Mouse (Mus musculus) C2C12 (cell line): Measurements from ENCODE around the gene Cmtm4.

ENCODE experiments used
- CEBPB ChIP-seq: IDR thresholded peaks from one replicate; pipeline ENCODE4 v1.6.1; 2011; ENCODE audit warnings: low read depth, mild to moderate bottlenecking, control low read depth, moderate library complexity
- CTCF ChIP-seq: IDR thresholded peaks from one replicate; pipeline ENCODE4 v1.5.1; 2011; ENCODE audit not compliant: control insufficient read depth, insufficient read depth, insufficient read length
- FOSL1 ChIP-seq: IDR thresholded peaks from one replicate; pipeline ENCODE4 v1.8.0; 2011; ENCODE audit warnings: mild to moderate bottlenecking, low read length; ENCODE audit not compliant: poor library complexity, insufficient read depth, severe bottlenecking
- MAX ChIP-seq: IDR thresholded peaks from one replicate; pipeline ENCODE4 v1.6.1; 2011; ENCODE audit warnings: mild to moderate bottlenecking, control low read depth
- MYOD1 ChIP-seq: IDR thresholded peaks from one replicate; pipeline ENCODE4 v1.6.1; 2011; ENCODE audit warnings: low read depth; ENCODE audit not compliant: control insufficient read depth, insufficient read length
- MYOG ChIP-seq: IDR thresholded peaks from one replicate; pipeline ENCODE4 v1.6.1; 2011; ENCODE audit not compliant: control insufficient read depth, insufficient read length; ENCODE audit errors: extremely low read depth
- USF1 ChIP-seq: IDR thresholded peaks from one replicate; pipeline ENCODE4 v1.6.1; 2011; ENCODE audit warnings: low read depth, mild to moderate bottlenecking, control low read depth, moderate library complexity

GRCm38 (mm10) chr8:104379301-104379836 lies 16.2 kb downstream of the Cmtm4 start:
- no peak for TF ChIP-seq CTCF
- TF ChIP-seq MAX: no peak
- TF ChIP-seq USF1: no peak
- TF ChIP-seq MYOD1: no peak
- no peak for TF ChIP-seq MYOG
- TF ChIP-seq CEBPB: no peak
- no peak for TF ChIP-seq FOSL1
